Mouse (Mus musculus) fat pad, adult 2 months (tissue): ENCODE measurements around the gene Tnfrsf1a.

ENCODE experiments used
- DNase-seq: peaks from one replicate; pipeline ENCODE4 v3.0.0-alpha.2; 2011; ENCODE audit warnings: low read depth, low spot score; ENCODE audit errors: extremely low read depth

Tnfrsf1a gene

DNA sequence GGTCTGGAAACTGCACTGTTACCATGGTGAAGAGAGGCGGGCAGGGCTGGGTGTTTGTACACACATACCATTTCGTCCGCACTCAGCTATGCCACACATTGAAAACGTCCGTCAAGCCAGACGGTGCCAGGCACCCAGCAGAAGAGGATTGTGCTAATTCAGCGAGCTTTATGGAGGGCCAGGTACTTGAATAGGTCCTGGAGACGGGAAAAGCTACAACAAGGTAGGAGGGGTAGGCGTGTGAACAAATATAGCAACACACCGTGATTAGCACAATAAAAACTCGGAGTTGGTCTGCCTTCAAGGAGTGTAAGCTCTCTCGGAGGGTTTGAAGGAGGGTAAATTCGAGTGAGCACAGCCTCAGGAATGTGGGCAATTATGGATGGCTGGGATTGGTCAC is 26.4 kb upstream of the Tnfrsf1a start:
- no peak for DNase-seq

DNA sequence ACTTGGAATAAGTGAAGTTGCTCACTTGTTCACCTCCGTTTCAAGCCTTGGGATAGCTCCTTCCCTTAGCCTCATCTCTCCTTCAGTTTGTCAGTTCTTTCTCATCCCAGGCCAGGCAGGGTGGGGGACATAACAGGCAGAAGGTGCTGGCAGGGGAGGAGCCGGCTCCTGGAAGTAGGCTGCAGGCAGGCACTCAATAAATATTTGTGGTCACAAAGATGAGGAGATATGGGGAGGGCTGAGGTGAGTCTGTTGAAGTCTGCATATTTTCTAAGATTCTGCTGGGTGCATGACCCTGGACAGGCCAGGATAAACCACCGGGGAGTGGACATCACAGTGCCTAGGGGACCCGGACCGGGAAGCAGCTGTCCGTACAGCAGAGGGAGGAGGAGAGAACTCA is 25.6 kb upstream of the Tnfrsf1a start:
- DNase-seq: no peak

DNA sequence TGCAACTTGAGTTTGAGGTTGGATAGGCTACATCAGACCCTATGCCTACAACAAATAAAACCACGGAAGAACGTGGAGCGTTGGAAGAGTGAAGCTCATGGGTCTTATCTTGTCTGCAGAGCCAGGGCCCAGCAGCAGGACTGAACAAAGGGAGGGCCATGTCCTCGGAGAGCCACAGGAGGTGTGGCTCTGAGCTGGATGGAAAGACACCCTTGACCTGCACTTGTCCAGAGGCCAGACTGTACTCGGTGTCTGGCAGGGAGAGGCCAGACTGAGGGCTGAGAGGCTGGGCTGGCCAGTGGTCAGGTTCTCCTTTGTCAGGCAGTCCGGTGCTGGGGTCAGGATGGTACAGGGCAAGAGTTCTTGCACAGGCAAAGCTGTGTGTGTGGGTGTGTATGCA is 23.8 kb upstream of the Tnfrsf1a start:
- DNase-seq: no peak

DNA sequence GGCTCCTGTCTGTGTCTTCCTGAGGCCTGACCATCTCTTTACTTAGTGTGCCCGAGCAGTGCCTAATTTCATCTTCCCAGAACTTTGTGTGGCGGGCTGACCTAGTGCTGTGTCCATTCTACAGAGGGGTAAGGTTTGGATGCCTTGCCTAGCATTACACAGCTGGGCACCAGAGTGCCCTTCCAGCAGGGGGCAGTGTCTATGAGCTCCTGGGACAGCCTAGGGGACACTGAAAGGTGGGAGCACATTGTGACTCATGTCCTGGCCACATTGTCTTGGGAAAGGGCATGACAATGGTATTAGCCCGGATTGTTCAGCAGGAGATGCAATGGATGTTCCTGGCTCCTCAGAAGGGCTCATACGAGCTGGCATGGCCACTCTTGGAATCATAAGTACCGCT is 20.9 kb upstream of the Tnfrsf1a start:
- DNase-seq: no peak

DNA sequence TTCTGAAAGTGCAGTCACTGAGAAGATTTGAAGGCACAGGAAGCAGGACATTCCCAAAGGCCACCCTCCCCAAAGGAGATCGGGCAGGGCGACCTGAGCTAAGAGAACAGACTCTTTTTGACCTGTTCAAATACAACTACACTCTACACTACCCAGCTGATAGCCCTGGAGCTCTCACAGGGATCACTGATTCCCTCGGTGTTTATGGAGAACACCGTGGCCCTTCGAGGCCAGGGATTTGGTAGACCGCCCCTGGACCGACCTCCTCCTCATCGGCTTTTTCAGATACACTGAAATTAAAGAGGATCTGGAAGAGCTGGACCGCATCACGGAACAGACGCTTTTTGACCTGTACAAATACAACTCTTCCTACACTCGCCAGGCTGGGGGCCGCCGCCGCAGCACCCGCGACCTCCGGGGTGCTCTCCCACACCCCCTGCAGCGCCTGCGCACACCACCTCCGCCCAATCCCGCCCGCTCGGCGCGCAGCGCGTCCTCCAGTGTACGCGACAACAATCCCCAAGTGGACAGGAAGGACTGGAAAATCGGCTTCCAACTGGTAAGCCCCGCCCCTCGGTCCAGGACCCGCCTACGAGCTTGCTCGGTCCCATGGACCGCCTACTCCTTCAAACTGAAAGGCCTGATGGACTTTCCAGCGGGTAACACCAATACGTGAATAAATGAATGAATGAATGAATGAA is 18.4 kb upstream of the Tnfrsf1a start:
- no peak for DNase-seq

DNA sequence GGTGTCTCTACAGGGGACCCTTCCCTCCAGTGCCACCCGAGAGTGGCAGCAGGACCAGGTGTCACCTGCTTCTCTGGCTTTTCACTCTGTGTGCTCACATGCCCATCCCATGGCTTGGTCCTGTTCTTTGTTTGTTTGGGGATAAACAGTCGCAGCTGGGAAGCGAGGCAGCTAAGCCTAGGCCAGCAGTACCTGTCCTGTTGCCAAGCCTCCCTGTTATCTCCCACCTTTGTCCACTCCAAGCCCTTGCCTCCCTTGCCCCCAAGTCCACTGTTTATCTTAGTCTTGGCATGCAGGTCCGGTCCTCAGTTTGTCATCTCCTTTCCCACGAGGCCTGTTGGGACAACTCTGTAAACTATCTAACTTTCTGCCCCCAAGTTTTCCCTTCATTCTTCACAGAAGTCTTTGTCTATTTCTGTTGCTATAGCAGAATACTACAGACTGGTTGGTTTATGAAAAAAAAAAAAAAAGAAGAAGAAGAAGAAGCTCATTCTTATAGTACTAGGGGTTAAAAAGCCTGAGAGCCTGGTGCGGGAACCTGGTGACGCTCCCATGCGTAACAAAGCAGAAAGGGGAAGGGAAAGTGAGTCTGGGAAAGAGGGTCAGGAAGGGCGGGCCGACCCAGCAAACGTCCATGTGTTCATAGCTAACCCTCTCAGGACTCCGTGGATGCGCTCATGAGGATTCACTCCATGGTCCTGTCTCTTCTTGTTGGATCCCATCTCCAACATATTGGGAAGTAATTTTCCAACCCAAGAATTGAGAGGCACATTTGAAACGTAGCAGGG is 15.9 kb upstream of the Tnfrsf1a start:
- no peak for DNase-seq

GRCm38 (mm10) chr6:125334356-125334755 is 14.8 kb upstream of the Tnfrsf1a start:
- DNase-seq: no peak

GRCm38 (mm10) chr6:125338791-125339660 is 10.1 kb upstream of the Tnfrsf1a start:
- no peak for DNase-seq

GRCm38 (mm10) chr6:125340244-125340643 is 8.9 kb upstream of the Tnfrsf1a start:
- DNase-seq: no peak

DNA sequence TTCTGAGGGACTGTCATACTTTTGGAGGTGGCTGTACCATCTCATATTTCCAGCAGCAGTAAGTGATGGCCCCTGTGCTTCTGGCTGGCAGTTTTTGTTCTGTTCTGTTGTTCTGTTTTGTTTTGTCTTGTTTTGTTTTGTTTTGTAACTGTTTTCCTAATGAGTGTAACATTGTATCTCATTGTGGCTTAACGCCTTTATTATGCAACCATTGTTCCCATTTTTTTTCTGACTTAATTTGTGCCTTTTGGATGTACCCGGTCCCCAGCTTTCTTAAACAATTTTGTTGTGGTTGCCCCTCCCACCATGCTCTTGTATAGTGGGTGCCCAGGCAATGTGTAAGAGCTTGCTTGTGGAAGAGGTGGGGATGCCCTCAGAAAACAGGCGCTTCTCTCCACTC is 7.0 kb upstream of the Tnfrsf1a start:
- DNase-seq: no peak

DNA sequence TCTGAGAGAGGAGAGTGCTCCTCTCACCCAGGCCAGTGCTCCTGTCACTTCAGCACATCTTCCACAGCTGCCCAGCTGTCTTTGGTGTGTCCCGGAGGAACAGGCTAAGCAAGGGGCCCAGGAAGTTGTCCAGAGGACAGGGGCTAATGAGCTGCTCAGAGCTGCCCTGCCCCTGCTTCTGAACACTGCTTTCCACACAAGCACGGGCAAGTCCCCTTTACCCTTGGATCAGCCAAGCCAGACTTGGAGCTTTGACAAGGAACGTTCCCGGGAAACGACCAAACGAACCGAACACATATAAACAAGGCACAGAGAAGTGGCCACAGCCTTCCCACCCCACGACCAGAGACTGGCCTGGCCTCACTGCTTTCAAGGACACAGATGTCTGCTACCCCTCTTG is 5.1 kb upstream of the Tnfrsf1a start:
- no peak for DNase-seq

DNA sequence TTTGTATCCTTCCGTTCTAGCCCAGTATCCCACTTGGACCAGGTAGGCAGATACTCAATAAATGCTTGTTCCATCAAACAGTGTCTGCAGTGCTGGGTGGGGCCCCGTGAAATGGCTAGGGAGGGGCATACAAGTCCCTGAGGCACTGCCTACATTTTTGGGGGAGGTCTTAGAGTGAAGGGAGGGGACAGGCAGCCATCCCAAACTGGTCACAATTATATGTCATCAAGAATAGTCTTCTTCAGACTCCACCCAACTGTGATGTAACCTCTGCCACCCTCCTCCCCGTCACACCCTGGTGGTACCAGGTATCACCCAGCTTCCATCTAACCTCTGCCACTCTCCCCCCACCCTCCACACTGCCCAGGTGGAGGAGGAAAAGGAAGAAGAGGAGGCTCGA is 4.3 kb upstream of the Tnfrsf1a start:
- DNase-seq: no peak

DNA sequence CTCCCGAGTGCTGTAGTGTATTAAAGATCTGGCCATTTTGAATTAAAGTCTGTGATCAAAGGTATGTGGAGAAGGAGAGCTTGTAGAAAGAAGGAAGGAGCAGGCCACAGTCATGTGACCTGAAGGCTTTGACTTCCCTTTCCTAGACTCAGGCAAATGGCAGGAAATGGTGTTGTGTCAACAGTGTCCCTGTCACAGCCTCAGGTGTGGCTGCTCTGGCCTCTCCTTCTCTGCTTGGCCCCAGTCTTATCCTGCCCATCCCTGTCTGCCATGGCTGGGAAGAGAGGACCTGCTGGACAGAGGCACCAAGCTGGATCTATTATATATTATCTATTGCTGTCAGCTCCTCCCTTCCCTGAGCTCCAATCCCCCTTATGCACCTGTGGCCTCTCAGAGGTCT is 3.5 kb upstream of the Tnfrsf1a start:
- no peak for DNase-seq

DNA sequence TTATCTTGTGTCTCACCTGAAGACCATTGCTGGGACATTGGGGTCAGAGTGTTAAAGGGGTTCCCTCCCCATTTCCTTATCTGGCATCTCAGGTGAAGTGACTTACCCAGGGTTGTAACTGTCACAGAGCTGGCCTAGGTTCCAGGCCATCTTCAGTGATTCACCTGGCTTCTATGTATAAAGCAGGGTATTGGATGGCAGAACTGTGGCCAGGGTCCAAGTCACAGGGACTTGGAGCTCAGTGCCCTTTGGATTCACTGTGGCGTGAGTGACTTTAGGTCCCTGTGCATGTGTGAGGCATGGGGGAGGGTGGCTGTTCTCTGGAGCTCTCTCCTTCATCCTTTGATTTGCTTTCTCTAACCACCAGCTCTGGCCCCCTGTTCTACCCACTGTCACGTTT is 3.1 kb upstream of the Tnfrsf1a start:
- DNase-seq: no peak

DNA sequence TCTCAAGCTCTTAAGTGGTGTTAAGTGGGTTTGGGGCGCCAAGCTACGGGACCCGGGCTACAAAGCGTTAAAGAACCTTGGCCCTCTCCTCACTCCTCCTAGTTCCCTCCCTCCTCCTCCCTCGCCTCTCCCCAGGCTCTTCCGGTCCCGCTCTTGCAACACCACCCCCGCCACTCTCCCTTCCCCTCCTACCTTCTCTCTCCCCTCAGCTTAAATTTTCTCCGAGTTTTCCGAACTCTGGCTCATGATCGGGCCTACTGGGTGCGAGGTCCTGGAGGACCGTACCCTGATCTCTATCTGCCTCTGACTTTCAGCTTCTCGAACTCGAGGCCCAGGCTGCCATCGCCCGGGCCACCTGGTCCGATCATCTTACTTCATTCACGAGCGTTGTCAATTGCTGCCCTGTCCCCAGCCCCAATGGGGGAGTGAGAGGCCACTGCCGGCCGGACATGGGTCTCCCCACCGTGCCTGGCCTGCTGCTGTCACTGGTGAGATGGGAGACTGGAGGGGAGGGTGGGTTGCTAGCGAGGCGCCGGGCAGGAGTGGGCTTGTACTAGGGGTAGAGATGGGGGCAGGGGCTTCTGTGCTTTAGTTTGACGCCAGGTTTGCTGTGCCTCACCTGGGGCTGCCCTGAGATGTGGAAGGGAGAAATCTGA is 541 bp downstream of the Tnfrsf1a start:
- DNase-seq: no peak

DNA sequence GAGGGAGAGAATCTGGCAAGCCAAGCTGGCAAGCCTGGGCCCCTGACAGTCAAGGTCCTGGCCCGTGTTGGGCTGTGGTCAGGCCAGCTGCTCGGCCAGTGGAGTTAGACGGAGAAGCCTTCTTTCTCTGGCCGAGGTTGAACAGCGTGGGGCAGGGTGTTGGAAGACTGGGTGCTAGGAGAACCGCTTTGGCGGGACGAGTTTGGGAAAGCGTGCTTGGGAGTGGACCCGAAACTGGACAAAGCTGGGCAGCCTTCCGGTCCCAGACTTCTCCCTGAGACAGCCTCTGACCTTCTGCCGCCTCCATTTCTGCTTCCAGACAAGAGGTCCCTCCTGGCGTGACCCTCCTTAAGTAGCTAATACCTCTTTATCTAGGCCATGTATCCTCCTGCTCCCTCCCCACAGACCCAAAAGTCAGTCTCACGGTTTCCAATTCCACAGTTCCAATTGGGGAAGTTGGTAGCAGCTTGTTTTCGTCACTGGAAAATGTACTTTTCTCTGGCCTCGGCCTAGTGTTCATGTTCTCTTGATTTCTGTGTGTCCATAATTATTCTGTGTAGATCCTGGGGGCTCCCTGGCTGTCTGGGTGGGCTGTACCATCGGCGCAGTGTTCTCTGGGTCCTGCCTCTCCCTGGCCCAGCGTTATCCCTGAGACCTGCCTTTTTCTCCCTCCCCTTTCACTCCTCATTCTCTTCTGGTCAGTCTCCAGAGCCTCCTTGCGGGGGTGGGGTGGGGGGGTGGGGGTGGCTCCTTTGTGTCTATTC is 1.3 kb downstream of the Tnfrsf1a start:
- DNase-seq: no peak

DNA sequence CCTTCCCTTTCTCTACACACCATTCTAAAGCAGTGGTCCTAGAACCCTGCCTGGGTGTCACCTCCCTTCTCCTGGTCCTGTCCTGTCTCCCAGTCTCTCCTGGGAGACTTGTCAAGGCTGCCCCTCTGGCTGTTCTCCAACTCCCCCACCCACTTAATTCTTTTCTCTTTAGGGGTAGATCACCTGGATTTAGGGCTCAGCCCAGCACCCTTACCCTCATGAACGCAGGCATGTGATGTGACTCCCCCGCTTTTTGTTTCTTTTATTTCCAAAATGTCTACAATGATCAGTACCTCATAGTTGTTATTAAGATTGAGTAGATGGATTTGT is 1.8 kb downstream of the Tnfrsf1a start:
- DNase-seq: no peak

- DNase-seq: peak; percentile 90
Observed at GRCm38 (mm10) chr6:125351368-125352045, 2.3 kb downstream of the Tnfrsf1a start.

- no peak for DNase-seq
Observed at GRCm38 (mm10) chr6:125352046-125352384, 2.9 kb downstream of the Tnfrsf1a start.

- no peak for DNase-seq
Observed at GRCm38 (mm10) chr6:125352811-125353210, 3.6 kb downstream of the Tnfrsf1a start.
